Mouse (Mus musculus) liver, adult 2 months (tissue): ENCODE results near the gene Elovl5. TPM values are rescaled to one million over a fixed set of nuclear protein-coding genes. Genes with fewer than 3 reads are reported as not detected.
"Not testable (repeated sequence)": the region's sequence is repeated elsewhere in the genome, so short reads cannot be mapped to it uniquely, and the experiment has no call there.

Experiments
- DNase-seq: peaks from one replicate; pipeline ENCODE4 v3.0.0-alpha.2; 2011; ENCODE audit warnings: low read depth, low spot score; ENCODE audit errors: extremely low read depth
- H3K27ac ChIP-seq: fragments of 200-500 bp; replicated peaks from 2 replicates; pipeline ENCODE4 v1.5.1; 2012; ENCODE audit warnings: low read depth, mild to moderate bottlenecking, control low read depth, inconsistent platforms, low read length; ENCODE audit not compliant: insufficient read depth
- H3K27me3 ChIP-seq: fragments of 200-500 bp; 2 replicates; pipeline ENCODE4 v1.6.1; 2012; ENCODE audit warnings: mild to moderate bottlenecking, moderate library complexity, low read length, inconsistent platforms; ENCODE audit not compliant: control insufficient read depth, insufficient read depth
- H3K36me3 ChIP-seq: fragments of 200-500 bp; 2 replicates; pipeline ENCODE4 v1.6.1; 2012; ENCODE audit warnings: low read length, inconsistent platforms; ENCODE audit not compliant: control insufficient read depth, insufficient read depth
- H3K4me1 ChIP-seq: fragments of 200-500 bp; 2 replicates; pipeline ENCODE4 v1.6.1; 2011; ENCODE audit warnings: low read length; ENCODE audit not compliant: control insufficient read depth, insufficient read depth
- H3K4me3 ChIP-seq: fragments of 200-500 bp; 2 replicates; pipeline ENCODE4 v1.5.1; 2011; ENCODE audit warnings: low read depth, mild to moderate bottlenecking, control low read depth, low read length, moderate library complexity; ENCODE audit not compliant: insufficient read depth
- H3K79me2 ChIP-seq: fragments of 200-500 bp; 2 replicates; pipeline ENCODE4 v1.6.1; 2012; ENCODE audit warnings: inconsistent platforms, mild to moderate bottlenecking, low read length, moderate library complexity; ENCODE audit not compliant: control insufficient read depth, insufficient read depth
- H3K9ac ChIP-seq: fragments of 200-500 bp; 2 replicates; pipeline ENCODE4 v1.6.1; 2012; ENCODE audit warnings: low read depth, mild to moderate bottlenecking, control low read depth, inconsistent platforms, low read length
- CTCF ChIP-seq: fragments of 200-500 bp; IDR thresholded peaks from 2 replicates; pipeline ENCODE4 v1.5.1; 2011; ENCODE audit warnings: low read depth, low read length, control low read depth
- POLR2A ChIP-seq: fragments of 200-500 bp; IDR thresholded peaks from 2 replicates; pipeline ENCODE4 v1.6.1; 2011; ENCODE audit warnings: low read length, control low read depth; ENCODE audit not compliant: insufficient read depth; ENCODE audit errors: extremely low read depth
- WGBS: fragments of 180-500 bp; shearing (Covaris S2); methylation state at CpG from one replicate; pipeline ENCODE4 v1.1.7; 2018; 5-methylcytosine and 5-hydroxymethylcytosine counted together
- polyA plus RNA-seq: library from polyadenylated mRNA; depleted of rRNA; stranded (reverse); fragments of >200 nt; gene quantifications from 2 replicates; pipeline ENCODE4 v1.2.3, GENCODE M21; 2012
- total RNA-seq: library from RNA; depleted of rRNA; stranded (reverse); fragments of >200 nt; gene quantifications from 2 replicates; pipeline ENCODE4 v1.2.3, GENCODE M21; 2014

Gene Elovl5
- total and polyA plus RNA-seq, 2 experiments = 228 to 322 TPM

DNA sequence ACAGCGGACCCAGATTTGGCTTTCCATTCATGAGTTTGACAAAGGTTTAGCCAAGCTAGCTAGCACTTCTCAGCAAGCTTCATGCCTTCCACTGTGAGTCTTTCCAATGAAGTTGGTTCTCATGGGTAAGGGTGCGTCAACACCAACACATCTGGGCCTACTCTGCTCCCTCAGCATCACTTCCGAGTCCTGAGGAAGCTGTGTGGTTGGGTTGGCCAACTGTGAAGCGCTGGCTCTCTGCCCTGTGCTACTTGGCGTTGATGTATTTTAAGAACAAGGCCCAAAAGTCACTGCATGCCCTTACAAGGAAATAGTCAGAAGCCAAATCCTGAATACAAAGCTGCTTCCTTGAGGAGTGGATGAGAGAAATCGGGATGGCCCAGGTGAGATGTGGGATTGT lies 75.1 kb downstream of the Elovl5 start:
- whole genome bisulfite sequencing = 65% methylated on average over 6 of the region's 6 CpGs
- Histone ChIP-seq H3K4me1 (no peaks in the 10 kb centered on the region), H3K79me2 (no peaks in the 10 kb centered on the region), H3K27ac (no peak overlapping the region), H3K9ac (no peak overlapping the region), H3K4me3 (no peak overlapping the region), H3K36me3 (no peaks in the 10 kb centered on the region), H3K27me3 (no peaks in the 10 kb centered on the region)
- TF ChIP-seq POLR2A (no peak), CTCF (no peak)
- DNase-seq = no peak

DNA sequence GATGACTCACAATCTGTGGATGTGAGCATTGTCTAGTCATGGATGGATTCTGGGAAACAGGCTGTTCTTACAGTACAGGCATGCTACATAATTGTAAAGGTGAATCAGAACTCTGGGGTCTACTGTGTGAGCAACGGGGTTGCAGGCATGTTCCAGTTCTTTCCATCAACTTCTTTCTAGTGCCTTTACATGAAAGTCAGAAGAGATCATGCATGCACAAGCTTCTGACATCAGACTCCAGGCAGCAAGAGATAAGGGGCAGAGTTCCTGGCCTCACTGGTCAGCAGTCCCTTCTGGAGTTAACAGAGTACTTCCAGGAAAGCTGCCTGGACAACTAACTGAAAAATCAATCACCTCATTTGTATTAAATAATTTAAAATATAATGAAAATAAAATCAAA lies 75.9 kb downstream of the Elovl5 start:
- WGBS = 75% methylated on average over 1 of the region's 1 CpGs
- Histone ChIP-seq H3K27ac (no peak overlapping the region), H3K9ac (no peak overlapping the region), H3K4me1 (no peaks in the 10 kb centered on the region), H3K4me3 (no peak overlapping the region), H3K27me3 (no peaks in the 10 kb centered on the region), H3K36me3 (no peaks in the 10 kb centered on the region), H3K79me2 (no peaks in the 10 kb centered on the region)
- no peak for TF ChIP-seq CTCF
- TF ChIP-seq POLR2A = no peak
- no peak for DNase-seq

- WGBS = 97% methylated on average over 2 of the region's 2 CpGs
- DNase-seq, H3K9ac ChIP-seq, H3K79me2 ChIP-seq, H3K36me3 ChIP-seq, H3K4me1 ChIP-seq, H3K27ac ChIP-seq, H3K4me3 ChIP-seq, H3K27me3 ChIP-seq: not testable (repeated sequence)
Measured at GRCm38 (mm10) chr9:77993538-77994255, 76.5 kb downstream of the Elovl5 start.

DNA sequence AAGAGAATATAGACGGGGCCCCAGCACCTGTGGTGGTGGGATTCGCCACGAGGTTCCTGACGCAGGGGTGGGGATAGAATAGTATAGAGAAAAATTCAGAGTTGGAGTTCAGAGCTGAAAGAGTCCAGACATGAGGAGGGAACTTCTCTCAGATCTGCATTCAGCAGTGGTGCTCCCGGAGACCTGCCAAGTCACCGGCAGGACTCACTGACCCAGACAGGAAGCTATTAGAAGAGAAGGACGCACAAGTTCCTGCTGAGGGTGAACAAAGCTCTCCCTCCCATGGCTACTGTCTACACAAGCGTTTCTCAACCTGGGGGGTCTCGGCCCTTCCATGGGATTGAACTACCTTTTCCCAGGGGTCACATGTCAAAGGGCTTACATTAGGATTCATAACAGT lies 78.1 kb downstream of the Elovl5 start:
- no peak overlapping the region for H3K4me3 ChIP-seq
- H3K9ac ChIP-seq = no peak overlapping the region
- no peak overlapping the region for H3K27ac ChIP-seq
- no peaks in the 10 kb centered on the region for H3K36me3 ChIP-seq
- TF ChIP-seq CTCF (no peak), POLR2A (no peak)
- WGBS = 89% methylated on average over 9 of the region's 9 CpGs
- no peaks in the 10 kb centered on the region for H3K4me1 ChIP-seq
- no peaks in the 10 kb centered on the region for H3K79me2 ChIP-seq
- no peak for DNase-seq
- no peaks in the 10 kb centered on the region for H3K27me3 ChIP-seq

DNA sequence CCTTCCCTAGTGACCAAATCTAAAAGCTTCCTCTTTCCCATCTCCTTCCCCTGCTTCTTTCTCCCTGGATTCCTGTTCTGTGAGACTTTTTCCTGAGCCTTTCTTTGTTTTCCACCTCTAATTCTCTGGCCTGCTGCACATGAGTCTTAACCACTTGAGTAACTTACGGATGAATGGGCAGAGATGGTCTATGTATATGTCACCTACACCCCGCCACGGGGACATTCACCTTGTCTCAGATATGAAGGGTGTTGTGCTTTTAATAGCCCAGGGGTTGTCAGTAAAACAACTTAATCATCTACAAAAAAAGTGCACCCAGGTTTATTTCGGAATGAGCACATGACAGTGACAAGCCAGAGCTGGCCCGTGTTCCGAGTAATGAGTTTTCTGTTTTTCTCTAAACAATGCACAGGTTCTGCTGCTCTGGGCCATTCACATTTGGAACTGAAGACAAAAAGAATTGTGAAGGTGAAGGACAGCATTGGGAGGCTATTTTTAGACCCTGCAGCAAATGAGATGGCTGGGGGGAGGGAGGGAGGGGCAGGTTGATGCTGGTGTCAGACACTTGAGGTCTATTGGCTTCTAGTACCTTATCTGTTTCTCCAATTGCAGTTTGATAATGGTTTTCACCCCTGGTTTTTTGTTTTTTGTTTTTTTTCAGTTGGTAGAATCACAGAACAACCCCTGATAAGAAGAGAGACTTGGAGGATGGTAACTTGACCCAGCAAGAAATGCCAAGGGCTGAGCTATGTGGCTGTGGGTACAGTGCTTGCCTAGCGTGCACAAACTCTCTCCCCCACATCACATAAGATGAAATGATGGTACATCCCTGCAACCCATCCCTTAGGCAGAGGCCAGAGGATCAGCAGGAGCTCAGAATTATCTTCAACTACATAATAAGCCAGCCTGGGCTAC lies 83.7 kb downstream of the Elovl5 start:
- TF ChIP-seq CTCF (no peak), POLR2A (no peak)
- no peak overlapping the region for H3K9ac ChIP-seq
- 94% methylated on average over 7 of the region's 7 CpGs for WGBS

DNA sequence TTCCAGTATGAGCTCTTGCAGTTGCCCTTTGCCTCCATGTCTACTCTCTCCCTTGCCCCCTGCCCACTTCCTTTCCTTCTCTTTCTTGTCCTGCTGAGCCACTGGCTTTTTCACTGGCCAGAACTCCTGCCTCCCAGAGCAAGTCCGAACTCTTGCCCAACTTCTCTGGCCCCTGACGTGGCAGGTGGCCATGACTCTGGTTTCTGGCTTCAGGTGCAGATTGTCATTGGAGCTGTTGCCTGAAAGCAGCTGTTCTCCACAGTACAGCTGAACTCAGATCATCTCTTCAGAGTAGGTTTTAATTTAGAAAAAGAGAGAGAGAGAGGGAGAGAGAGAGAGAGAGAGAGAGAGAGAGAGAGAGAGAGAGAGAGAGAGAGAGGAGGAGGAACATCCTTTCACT lies 86.1 kb downstream of the Elovl5 start:
- Histone ChIP-seq H3K9ac (no peak overlapping the region), H3K36me3 (no peaks in the 10 kb centered on the region), H3K4me1 (peaks cover 6% of the 10 kb centered on the region; the same call in 1 of the 2 replicates), H3K4me3 (no peak overlapping the region), H3K79me2 (no peaks in the 10 kb centered on the region), H3K27ac (no peak overlapping the region), H3K27me3 (no peaks in the 10 kb centered on the region)
- peak; percentile 59 for DNase-seq
- TF ChIP-seq CTCF = no peak
- TF ChIP-seq POLR2A = no peak
- WGBS = 17% methylated on average over 2 of the region's 2 CpGs

More for the DNA sequence above, 83.7 kb downstream of the Elovl5 start:
- Histone ChIP-seq H3K27ac (no peak overlapping the region), H3K27me3 (no peaks in the 10 kb centered on the region), H3K4me3 (no peak overlapping the region), H3K79me2 (no peaks in the 10 kb centered on the region), H3K4me1 (no peaks in the 10 kb centered on the region), H3K36me3 (no peaks in the 10 kb centered on the region)
- DNase-seq = no peak
